Mouse (Mus musculus): Measurements from ENCODE around the gene Wdfy2. TPM values are rescaled to one million over a fixed set of nuclear protein-coding genes. Genes with fewer than 3 reads are reported as not detected.

Wdfy2 gene
- polyA plus RNA-seq, 1 experiment, result 11.2 TPM

DNA sequence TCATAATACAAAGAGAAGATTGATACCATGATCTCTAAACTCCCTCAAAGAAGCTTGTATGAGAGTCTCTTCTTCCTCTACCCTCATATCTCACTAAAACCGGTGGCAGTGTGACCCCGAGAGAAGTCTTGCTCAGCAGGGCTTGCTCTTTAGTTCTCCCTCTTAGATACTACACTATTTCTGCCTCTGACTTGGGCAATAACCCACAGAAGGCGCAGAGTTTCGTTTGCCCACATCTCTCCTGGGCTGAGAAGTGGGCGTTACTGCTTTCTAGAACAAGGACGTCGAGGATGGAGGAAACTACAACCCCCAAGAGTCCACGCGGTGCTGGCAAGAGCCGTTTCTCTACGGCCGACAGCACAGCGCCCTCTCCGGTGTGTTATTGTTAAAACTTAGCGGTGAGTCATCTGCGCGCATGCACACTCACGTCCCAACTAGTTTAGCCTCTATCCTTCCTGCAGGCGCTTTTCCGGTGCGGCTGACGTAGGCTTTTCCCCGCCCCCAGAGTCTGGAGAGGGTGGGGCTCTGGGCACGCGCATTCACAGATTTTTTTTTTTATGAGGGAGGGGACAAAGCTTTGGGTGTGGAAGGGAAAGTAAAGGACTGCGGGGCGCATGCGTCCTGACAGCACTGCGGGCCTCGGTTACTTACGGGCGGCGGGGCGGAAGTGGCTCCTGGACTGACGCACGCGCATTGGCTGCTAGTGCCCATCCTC lies 395 bp upstream of the Wdfy2 start:
- H3K9ac ChIP-seq (ENCODE audit: low read depth, poor library complexity, severe bottlenecking), result peak overlapping the region; percentile 33; the same call in 1 of the 2 replicates
- H3K9me3 ChIP-seq (replicated peaks; ENCODE audit: control insufficient read depth, insufficient read depth, low read length, poor library complexity, severe bottlenecking), result no peaks in the 10 kb centered on the region
- no peak overlapping the region for H3K27ac ChIP-seq (ENCODE audit: insufficient read depth, low read length)
- no peaks in the 10 kb centered on the region for H3K4me1 ChIP-seq (ENCODE audit: control insufficient read depth, insufficient read depth, low read length)
- TF ChIP-seq EP300 (IDR thresholded peaks at IDR 0.05; ENCODE audit: insufficient read depth, low read depth, low read length) (no peak), POLR2A (IDR thresholded peaks at IDR 0.05; ENCODE audit: insufficient read depth, low read length) (no peak), CTCF (IDR thresholded peaks at IDR 0.05; ENCODE audit: low read depth, low read length) (peak; percentile 77)
- H3K27me3 ChIP-seq (ENCODE audit: control insufficient read depth, insufficient read depth, low read length, poor library complexity, severe bottlenecking), result no peaks in the 10 kb centered on the region
- H3K4me3 ChIP-seq (ENCODE audit: low read depth, low read length), result peak overlapping the region; percentile 76
- no peaks in the 10 kb centered on the region for H3K36me3 ChIP-seq (ENCODE audit: control insufficient read depth, insufficient read depth, low read length, poor library complexity, severe bottlenecking)

GRCm38 (mm10) chr14:62838336-62838735 lies 858 bp downstream of the Wdfy2 start:
- H3K27ac ChIP-seq (ENCODE audit: insufficient read depth, low read length), result no peak overlapping the region
- no peaks in the 10 kb centered on the region for H3K27me3 ChIP-seq (ENCODE audit: control insufficient read depth, insufficient read depth, low read length, poor library complexity, severe bottlenecking)
- no peaks in the 10 kb centered on the region for H3K36me3 ChIP-seq (ENCODE audit: control insufficient read depth, insufficient read depth, low read length, poor library complexity, severe bottlenecking)
- no peak for TF ChIP-seq EP300 (IDR thresholded peaks at IDR 0.05; ENCODE audit: insufficient read depth, low read depth, low read length)
- no peak for TF ChIP-seq POLR2A (IDR thresholded peaks at IDR 0.05; ENCODE audit: insufficient read depth, low read length)
- TF ChIP-seq CTCF (IDR thresholded peaks at IDR 0.05; ENCODE audit: low read depth, low read length), result no peak
- no peaks in the 10 kb centered on the region for H3K4me1 ChIP-seq (ENCODE audit: control insufficient read depth, insufficient read depth, low read length)
- peak overlapping the region; percentile 33 for H3K9ac ChIP-seq (ENCODE audit: low read depth, poor library complexity, severe bottlenecking)
- H3K9me3 ChIP-seq (replicated peaks; ENCODE audit: control insufficient read depth, insufficient read depth, low read length, poor library complexity, severe bottlenecking), result no peaks in the 10 kb centered on the region
- H3K4me3 ChIP-seq (ENCODE audit: low read depth, low read length), result peak overlapping the region; percentile 84

- Histone ChIP-seq H3K9me3 (replicated peaks; ENCODE audit: control insufficient read depth, insufficient read depth, low read length, poor library complexity, severe bottlenecking) (no peaks in the 10 kb centered on the region), H3K4me1 (ENCODE audit: control insufficient read depth, insufficient read depth, low read length) (peaks cover 2% of the 10 kb centered on the region), H3K27ac (ENCODE audit: insufficient read depth, low read length) (no peak overlapping the region), H3K27me3 (ENCODE audit: control insufficient read depth, insufficient read depth, low read length, poor library complexity, severe bottlenecking) (no peaks in the 10 kb centered on the region), H3K9ac (ENCODE audit: low read depth, poor library complexity, severe bottlenecking) (no peak overlapping the region), H3K4me3 (ENCODE audit: low read depth, low read length) (no peak overlapping the region), H3K36me3 (ENCODE audit: control insufficient read depth, insufficient read depth, low read length, poor library complexity, severe bottlenecking) (no peaks in the 10 kb centered on the region)
- no peak for TF ChIP-seq CTCF (IDR thresholded peaks at IDR 0.05; ENCODE audit: low read depth, low read length)
- TF ChIP-seq POLR2A (IDR thresholded peaks at IDR 0.05; ENCODE audit: insufficient read depth, low read length), result no peak
- no peak for TF ChIP-seq EP300 (IDR thresholded peaks at IDR 0.05; ENCODE audit: insufficient read depth, low read depth, low read length)
These were observed 4.2 kb downstream of the Wdfy2 start for GRCm38 (mm10) chr14:62841726-62842125.

- Histone ChIP-seq H3K36me3 (ENCODE audit: control insufficient read depth, insufficient read depth, low read length, poor library complexity, severe bottlenecking) (no peaks in the 10 kb centered on the region), H3K4me3 (ENCODE audit: low read depth, low read length) (no peak overlapping the region), H3K4me1 (ENCODE audit: control insufficient read depth, insufficient read depth, low read length) (peaks cover 2% of the 10 kb centered on the region), H3K27me3 (ENCODE audit: control insufficient read depth, insufficient read depth, low read length, poor library complexity, severe bottlenecking) (no peaks in the 10 kb centered on the region), H3K9me3 (replicated peaks; ENCODE audit: control insufficient read depth, insufficient read depth, low read length, poor library complexity, severe bottlenecking) (no peaks in the 10 kb centered on the region), H3K27ac (ENCODE audit: insufficient read depth, low read length) (no peak overlapping the region), H3K9ac (ENCODE audit: low read depth, poor library complexity, severe bottlenecking) (no peak overlapping the region)
- no peak for TF ChIP-seq CTCF (IDR thresholded peaks at IDR 0.05; ENCODE audit: low read depth, low read length)
- no peak for TF ChIP-seq POLR2A (IDR thresholded peaks at IDR 0.05; ENCODE audit: insufficient read depth, low read length)
- no peak for TF ChIP-seq EP300 (IDR thresholded peaks at IDR 0.05; ENCODE audit: insufficient read depth, low read depth, low read length)
These were observed 5.0 kb downstream of the Wdfy2 start for GRCm38 (mm10) chr14:62842495-62842894.

- H3K36me3 ChIP-seq (ENCODE audit: control insufficient read depth, insufficient read depth, low read length, poor library complexity, severe bottlenecking), result no peaks in the 10 kb centered on the region
- H3K9ac ChIP-seq (ENCODE audit: low read depth, poor library complexity, severe bottlenecking), result no peak overlapping the region
- no peaks in the 10 kb centered on the region for H3K9me3 ChIP-seq (replicated peaks; ENCODE audit: control insufficient read depth, insufficient read depth, low read length, poor library complexity, severe bottlenecking)
- H3K4me1 ChIP-seq (ENCODE audit: control insufficient read depth, insufficient read depth, low read length), result peaks cover 2% of the 10 kb centered on the region
- no peak overlapping the region for H3K27ac ChIP-seq (ENCODE audit: insufficient read depth, low read length)
- TF ChIP-seq CTCF (IDR thresholded peaks at IDR 0.05; ENCODE audit: low read depth, low read length), result no peak
- no peak for TF ChIP-seq POLR2A (IDR thresholded peaks at IDR 0.05; ENCODE audit: insufficient read depth, low read length)
- no peak for TF ChIP-seq EP300 (IDR thresholded peaks at IDR 0.05; ENCODE audit: insufficient read depth, low read depth, low read length)
- no peak overlapping the region for H3K4me3 ChIP-seq (ENCODE audit: low read depth, low read length)
- no peaks in the 10 kb centered on the region for H3K27me3 ChIP-seq (ENCODE audit: control insufficient read depth, insufficient read depth, low read length, poor library complexity, severe bottlenecking)
These were observed 5.5 kb downstream of the Wdfy2 start for GRCm38 (mm10) chr14:62842976-62843375.

- H3K9me3 ChIP-seq (replicated peaks; ENCODE audit: control insufficient read depth, insufficient read depth, low read length, poor library complexity, severe bottlenecking), result no peaks in the 10 kb centered on the region
- no peaks in the 10 kb centered on the region for H3K27me3 ChIP-seq (ENCODE audit: control insufficient read depth, insufficient read depth, low read length, poor library complexity, severe bottlenecking)
- H3K4me3 ChIP-seq (ENCODE audit: low read depth, low read length), result no peak overlapping the region
- no peak overlapping the region for H3K9ac ChIP-seq (ENCODE audit: low read depth, poor library complexity, severe bottlenecking)
- no peak overlapping the region for H3K27ac ChIP-seq (ENCODE audit: insufficient read depth, low read length)
- TF ChIP-seq POLR2A (IDR thresholded peaks at IDR 0.05; ENCODE audit: insufficient read depth, low read length) (no peak), CTCF (IDR thresholded peaks at IDR 0.05; ENCODE audit: low read depth, low read length) (no peak)
- no peaks in the 10 kb centered on the region for H3K36me3 ChIP-seq (ENCODE audit: control insufficient read depth, insufficient read depth, low read length, poor library complexity, severe bottlenecking)
- H3K4me1 ChIP-seq (ENCODE audit: control insufficient read depth, insufficient read depth, low read length), result peaks cover 2% of the 10 kb centered on the region
These were observed 6.7 kb downstream of the Wdfy2 start for GRCm38 (mm10) chr14:62844226-62844625.

Data from ES-Bruce4 (cell line).